Mouse (Mus musculus) MEL (cell line): ENCODE data around the gene Malsu1. TPM values are rescaled to one million over a fixed set of nuclear protein-coding genes. Genes with fewer than 3 reads are reported as not detected.

Experiments used
- DNase-seq: peaks from one replicate; pipeline ENCODE4 v3.0.0; 2011; ENCODE audit warnings: low read depth, low spot score
- H3K27ac ChIP-seq: 2 replicates; pipeline ENCODE4 v1.5.1; 2012; ENCODE audit warnings: low read depth, mild to moderate bottlenecking, control low read depth, low read length, moderate library complexity; ENCODE audit not compliant: control insufficient read depth
- H3K27me3 ChIP-seq, 2 experiments: fragments of 150-350 bp in 1 of 2; sonication (generic) in 1 of 2; 2 replicates each; pipeline ENCODE4 v1.6.1; 2012; ENCODE audit warnings: low read length in 2 of 2, mild to moderate bottlenecking in 2 of 2, improper control_type of control experiment in 1 of 2, moderate library complexity in 1 of 2; ENCODE audit not compliant: insufficient read depth in 2 of 2, control insufficient read depth in 1 of 2
- H3K36me3 ChIP-seq, 2 experiments: 2 replicates each; pipeline ENCODE4 v1.6.1; 2012 to 2014; ENCODE audit warnings: low read length in 2 of 2, improper control_type of control experiment in 1 of 2, inconsistent platforms in 1 of 2, mild to moderate bottlenecking in 1 of 2; ENCODE audit not compliant: insufficient read depth in 2 of 2, control insufficient read depth in 1 of 2
- H3K4me1 ChIP-seq, 2 experiments: fragments of 150-350 bp in 1 of 2; sonication (generic) in 1 of 2; 2 replicates each; pipeline ENCODE4 v1.6.1; 2012; ENCODE audit warnings: low read length in 2 of 2, improper control_type of control experiment in 1 of 2, mild to moderate bottlenecking in 1 of 2; ENCODE audit not compliant: insufficient read depth in 2 of 2, control insufficient read depth in 1 of 2
- H3K4me3 ChIP-seq, 2 experiments: fragments of 150-350 bp in 1 of 2; sonication (generic) in 1 of 2; 2 replicates each; pipeline ENCODE4 v1.5.1; 2012; ENCODE audit warnings: low read depth in 2 of 2, low read length in 2 of 2, mild to moderate bottlenecking in 2 of 2, moderate library complexity in 2 of 2, control low read depth in 1 of 2, improper control_type of control experiment in 1 of 2; ENCODE audit not compliant: control insufficient read depth in 1 of 2, insufficient read depth in 1 of 2
- H3K79me2 ChIP-seq: 2 replicates; pipeline ENCODE4 v1.6.1; 2012; ENCODE audit warnings: mild to moderate bottlenecking, low read length, moderate library complexity; ENCODE audit not compliant: control insufficient read depth, poor library complexity, insufficient read depth
- H3K9ac ChIP-seq: 2 replicates; pipeline ENCODE4 v1.6.1; 2012; ENCODE audit warnings: low read depth, mild to moderate bottlenecking, control low read depth, low read length, moderate library complexity; ENCODE audit not compliant: control insufficient read depth, poor library complexity, severe bottlenecking
- H3K9me3 ChIP-seq: fragments of 150-350 bp; sonication (generic); replicated peaks from 2 replicates; pipeline ENCODE4 v1.6.1; 2012; ENCODE audit warnings: mild to moderate bottlenecking, low read length, improper control_type of control experiment, moderate library complexity; ENCODE audit not compliant: insufficient read depth
- CHD2 ChIP-seq: IDR thresholded peaks from 2 replicates; pipeline ENCODE4 v1.6.1; 2011; ENCODE audit warnings: low read length, improper control_type of control experiment
- CTCF ChIP-seq, 3 experiments: IDR thresholded peaks in 2 of 3; conservative IDR thresholded peaks in 1 of 3; 2 replicates each; pipeline ENCODE4 v1.5.1; 2011 to 2012; ENCODE audit warnings: low read length in 3 of 3, low read depth in 2 of 3, mild to moderate bottlenecking in 2 of 3, improper control_type of control experiment in 1 of 3, inconsistent platforms in 1 of 3, mixed read lengths in 1 of 3, moderate library complexity in 1 of 3; ENCODE audit not compliant: control insufficient read depth in 1 of 3, insufficient read depth in 1 of 3, poor library complexity in 1 of 3, severe bottlenecking in 1 of 3
- E2F4 ChIP-seq: IDR thresholded peaks from 2 replicates; pipeline ENCODE4 v1.6.1; 2011; ENCODE audit warnings: low read depth, low read length, improper control_type of control experiment, borderline replicate concordance
- GATA1 ChIP-seq: IDR thresholded peaks from 2 replicates; pipeline ENCODE4 v1.6.1; 2011; ENCODE audit warnings: low read depth, low read length, improper control_type of control experiment
- HCFC1 ChIP-seq: IDR thresholded peaks from 2 replicates; pipeline ENCODE4 v1.6.1; 2012; ENCODE audit warnings: low read depth, mild to moderate bottlenecking, inconsistent platforms, low read length, improper control_type of control experiment, moderate library complexity
- JUND ChIP-seq: IDR thresholded peaks from 2 replicates; pipeline ENCODE4 v1.6.1; 2011; ENCODE audit warnings: low read depth, mild to moderate bottlenecking, improper control_type of control experiment, low read length
- KAT2A ChIP-seq: conservative IDR thresholded peaks from 2 replicates; pipeline ENCODE4 v1.6.1; 2012; ENCODE audit warnings: low read depth, low read length, improper control_type of control experiment, inconsistent platforms
- MAX ChIP-seq: IDR thresholded peaks from 2 replicates; pipeline ENCODE4 v1.6.1; 2011; ENCODE audit warnings: low read length, improper control_type of control experiment
- MAZ ChIP-seq: IDR thresholded peaks from 2 replicates; pipeline ENCODE4 v1.6.1; 2012; ENCODE audit warnings: low read depth, mild to moderate bottlenecking, inconsistent platforms, low read length, improper control_type of control experiment
- MEF2A ChIP-seq: IDR thresholded peaks from 2 replicates; pipeline ENCODE4 v1.6.1; 2014; ENCODE audit warnings: low read depth, mild to moderate bottlenecking, inconsistent platforms, low read length, improper control_type of control experiment; ENCODE audit not compliant: poor library complexity, insufficient replicate concordance, severe bottlenecking; ENCODE audit errors: extremely low read depth
- MYC ChIP-seq: IDR thresholded peaks from 2 replicates; pipeline ENCODE4 v1.6.1; 2011; ENCODE audit warnings: low read depth, mild to moderate bottlenecking, low read length, improper control_type of control experiment, moderate library complexity
- NELFE ChIP-seq: IDR thresholded peaks from 2 replicates; pipeline ENCODE4 v1.6.1; 2011; ENCODE audit warnings: low read depth, low read length, improper control_type of control experiment
- NRF1 ChIP-seq: IDR thresholded peaks from 2 replicates; pipeline ENCODE4 v1.6.1; 2014; ENCODE audit warnings: low read depth, mild to moderate bottlenecking, inconsistent platforms, low read length, improper control_type of control experiment, moderate library complexity; ENCODE audit not compliant: poor library complexity, insufficient read depth, severe bottlenecking
- POLR2A ChIP-seq, 2 experiments: IDR thresholded peaks; 2 replicates each; pipeline ENCODE4 v1.6.1; 2011 to 2012; ENCODE audit warnings: low read length in 2 of 2, mild to moderate bottlenecking in 2 of 2, control low read depth in 1 of 2, improper control_type of control experiment in 1 of 2, low read depth in 1 of 2, moderate library complexity in 1 of 2; ENCODE audit not compliant: control insufficient read depth in 1 of 2, insufficient read depth in 1 of 2, poor library complexity in 1 of 2
- POLR2AphosphoS5 ChIP-seq: IDR thresholded peaks from 2 replicates; pipeline ENCODE4 v1.6.1; 2012; ENCODE audit warnings: low read depth, borderline replicate concordance, mild to moderate bottlenecking, inconsistent platforms, low read length, moderate library complexity, mixed read lengths
- RCOR1 ChIP-seq: IDR thresholded peaks from 2 replicates; pipeline ENCODE4 v1.6.1; 2012; ENCODE audit warnings: low read depth, mild to moderate bottlenecking, inconsistent platforms, low read length, improper control_type of control experiment
- SMC3 ChIP-seq: IDR thresholded peaks from 2 replicates; pipeline ENCODE4 v1.6.1; 2011; ENCODE audit warnings: low read depth, low read length, improper control_type of control experiment
- TBP ChIP-seq: IDR thresholded peaks from 2 replicates; pipeline ENCODE4 v1.8.0; 2011; ENCODE audit warnings: low read depth, low read length, improper control_type of control experiment
- UBTF ChIP-seq: IDR thresholded peaks from 2 replicates; pipeline ENCODE4 v1.6.1; 2012; ENCODE audit warnings: low read depth, mild to moderate bottlenecking, inconsistent platforms, low read length, improper control_type of control experiment, moderate library complexity, borderline replicate concordance; ENCODE audit not compliant: insufficient read depth
- USF1 ChIP-seq: IDR thresholded peaks from 2 replicates; pipeline ENCODE4 v1.6.1; 2014; ENCODE audit warnings: low read depth, mild to moderate bottlenecking, inconsistent platforms, low read length, improper control_type of control experiment, moderate library complexity
- USF2 ChIP-seq, 2 experiments: IDR thresholded peaks; 2 replicates each; pipeline ENCODE4 v1.6.1; 2011 to 2012; ENCODE audit warnings: improper control_type of control experiment in 2 of 2, low read length in 2 of 2, borderline replicate concordance in 1 of 2, inconsistent platforms in 1 of 2, low read depth in 1 of 2, mild to moderate bottlenecking in 1 of 2; ENCODE audit not compliant: insufficient read depth in 1 of 2
- ZMIZ1 ChIP-seq: IDR thresholded peaks from 2 replicates; pipeline ENCODE4 v1.6.1; 2012; ENCODE audit warnings: low read depth, mild to moderate bottlenecking, inconsistent platforms, low read length, improper control_type of control experiment, moderate library complexity
- polyA plus RNA-seq, 2 experiments: library from polyadenylated mRNA; stranded (reverse) in 1 of 2; unstranded in 1 of 2; fragments of >175 nt in 1 of 2; fragments of >200 nt in 1 of 2; gene quantifications; 2 replicates each; pipeline versions ENCODE4 v1.2.1 to v1.2.4; 2012; ENCODE audit warnings: low replicate concordance in 2 of 2, low read depth in 1 of 2; ENCODE audit not compliant: insufficient read length in 2 of 2, insufficient read depth in 1 of 2, missing spikeins in 1 of 2
- total RNA-seq: library from RNA; depleted of rRNA; stranded (reverse); fragments of 300-350 nt; gene quantifications from 2 replicates; pipeline ENCODE4 v1.2.3, GENCODE M21; 2012

Gene Malsu1
- total and polyA plus RNA-seq, 3 experiments, result 27.8 to 60.7 TPM; not detected in 1

GRCm38 (mm10) chr6:49114457-49114856, 40.9 kb downstream of the Malsu1 start:
- Histone ChIP-seq H3K27ac (no peak overlapping the region), H3K4me3 (no peak overlapping the region), H3K36me3 (no peaks in the 10 kb centered on the region), H3K4me1 (no peaks in the 10 kb centered on the region), H3K27me3 (peaks cover 0 to 2% of the 10 kb centered on the region in 2 experiments; a peak in 2 of 4 replicates), H3K9ac (no peak overlapping the region), H3K79me2 (no peaks in the 10 kb centered on the region), H3K9me3 (no peaks in the 10 kb centered on the region)
- no peak for TF ChIP-seq GATA1
- no peak for TF ChIP-seq USF1
- TF ChIP-seq CTCF (IDR thresholded peaks at IDR 0.05 in 2 of 3, conservative IDR thresholded peaks at IDR 0.05 in 1 of 3; ENCODE audit: control insufficient read depth in 1 of 3, insufficient read depth in 1 of 3, low read depth in 2 of 3, low read length in 3 of 3, poor library complexity in 1 of 3, severe bottlenecking in 1 of 3), result no peak
- no peak for TF ChIP-seq E2F4
- TF ChIP-seq NRF1, result no peak
- TF ChIP-seq ZMIZ1, result no peak
- TF ChIP-seq MAZ, result no peak
- no peak for TF ChIP-seq SMC3
- TF ChIP-seq POLR2AphosphoS5, result no peak
- TF ChIP-seq JUND, result no peak
- DNase-seq, result no peak

GRCm38 (mm10) chr6:49115550-49115949, 42.0 kb downstream of the Malsu1 start:
- H3K36me3 ChIP-seq, result no peaks in the 10 kb centered on the region
- TF ChIP-seq POLR2A (IDR thresholded peaks at IDR 0.05; ENCODE audit: control insufficient read depth in 1 of 2, insufficient read depth in 1 of 2, low read depth in 1 of 2, low read length in 2 of 2, poor library complexity in 1 of 2) (no peak), E2F4 (no peak), NELFE (no peak), RCOR1 (no peak), MAX (no peak), CHD2 (no peak), MAZ (no peak), USF1 (no peak), MYC (no peak), KAT2A (no peak), TBP (no peak), USF2 (IDR thresholded peaks at IDR 0.05; ENCODE audit: borderline replicate concordance in 1 of 2, insufficient read depth in 1 of 2, low read depth in 1 of 2, low read length in 2 of 2) (no peak), UBTF (no peak), HCFC1 (no peak), MEF2A (no peak)
- TF ChIP-seq, all 39 proteins: peak for 0
- Histone ChIP-seq H3K4me1 (no peaks in the 10 kb centered on the region), H3K79me2 (no peaks in the 10 kb centered on the region), H3K27me3 (peaks cover 0 to 2% of the 10 kb centered on the region in 2 experiments; a peak in 2 of 4 replicates), H3K9ac (no peak overlapping the region), H3K4me3 (no peak overlapping the region), H3K27ac (no peak overlapping the region), H3K9me3 (no peaks in the 10 kb centered on the region)
- no peak for DNase-seq
